ENCODE assay signal across 8 mouse cellular contexts in the genomic region with DNA sequence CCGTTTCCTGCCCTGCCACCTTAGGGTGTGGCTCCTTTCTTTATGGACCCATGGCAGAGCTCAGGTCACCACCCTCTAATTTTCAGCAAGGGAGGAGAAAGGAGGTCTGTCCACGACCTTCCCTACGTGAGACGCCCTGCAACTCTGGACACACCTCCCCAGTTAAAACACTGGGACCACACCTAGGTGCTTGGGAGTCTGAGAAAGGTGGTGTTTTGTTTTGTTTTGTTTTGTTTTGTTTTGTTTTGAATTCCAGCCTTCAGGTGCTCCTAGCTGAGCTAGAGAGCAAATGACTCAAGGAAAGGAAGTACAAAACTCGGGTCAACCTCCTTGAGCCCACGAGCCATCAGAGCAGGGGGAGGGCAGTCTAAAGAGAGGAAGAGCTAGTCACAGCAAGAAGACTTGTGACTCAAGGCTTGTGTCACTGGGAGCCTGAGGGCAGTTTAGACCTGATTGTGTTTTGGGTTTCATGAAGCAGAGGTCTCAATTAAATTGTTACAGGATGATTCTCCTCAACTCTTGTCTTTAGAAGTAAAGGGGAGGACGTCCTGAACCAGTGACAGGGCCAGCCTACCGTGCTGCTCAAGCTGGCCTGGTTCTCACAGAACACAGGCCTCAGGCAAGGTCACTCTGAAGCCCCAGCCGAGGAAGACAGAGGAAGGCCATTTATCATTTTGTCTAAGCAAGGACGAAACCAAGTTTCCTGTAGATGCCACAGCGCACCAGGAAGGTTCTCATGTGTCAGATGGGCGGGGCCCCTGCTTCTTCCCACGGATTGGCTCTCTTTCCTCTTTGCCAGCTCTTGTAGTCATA. TPM values are rescaled to one million over a fixed set of nuclear protein-coding genes. Genes with fewer than 3 reads are reported as not detected.
DNase-seq lines count a peak whose midpoint lies in the region; ATAC-seq and TF ChIP-seq lines count a peak whose summit lies in the region.

No protein-coding gene starts in this region.

- peak overlapping the region; percentile 8; the same call in 1 of the 2 replicates for H3K4me2 ChIP-seq in liver, embryonic 11.5 days
- H3K4me2 ChIP-seq in liver, embryonic 12.5 days, result no peak overlapping the region
- peak overlapping the region; percentile 11 for H3K4me2 ChIP-seq in kidney, embryonic 14.5 days (replicated peaks; ENCODE audit: low read depth, low read length)
- peak overlapping the region; percentile 63 for H3K4me2 ChIP-seq in myocyte (ENCODE audit: low read depth)

- no peak for ATAC-seq in liver, embryonic 11.5 days (replicated peaks; ENCODE audit: low FRiP score)
- no peak for ATAC-seq in liver, embryonic 12.5 days
- peak; percentile 63 for ATAC-seq in kidney, embryonic 14.5 days (ENCODE audit: low FRiP score, low TSS enrichment)
- ATAC-seq in erythroid progenitor cell, adult 5-6 weeks (replicated peaks; ENCODE audit: low FRiP score, poor library complexity, severe bottlenecking), result no peak

- peaks cover 2% of the 10 kb centered on the region; the same call in 1 of the 2 replicates for H3K4me1 ChIP-seq in liver, embryonic 11.5 days (replicated peaks; ENCODE audit: control insufficient read depth, insufficient read depth, low read length)
- peaks cover 10% of the 10 kb centered on the region for H3K4me1 ChIP-seq in liver, embryonic 12.5 days
- peaks cover 72% of the 10 kb centered on the region for H3K4me1 ChIP-seq in bone marrow macrophage, adult 2 months (ENCODE audit: control insufficient read depth, insufficient read depth, low read length)
- H3K4me1 ChIP-seq in kidney, embryonic 14.5 days (ENCODE audit: control insufficient read depth, insufficient read depth, low read length), result peaks cover 36% of the 10 kb centered on the region

- H3ac ChIP-seq in myocyte (ENCODE audit: control insufficient read depth, insufficient read length), result no peak overlapping the region

- no peaks in the 10 kb centered on the region for H3K27me3 ChIP-seq in liver, embryonic 11.5 days (replicated peaks; ENCODE audit: control insufficient read depth, insufficient read depth, low read length)
- H3K27me3 ChIP-seq in liver, embryonic 12.5 days (replicated peaks), result no peaks in the 10 kb centered on the region
- no peaks in the 10 kb centered on the region for H3K27me3 ChIP-seq in kidney, embryonic 14.5 days (ENCODE audit: control insufficient read depth, insufficient read depth, low read length)
- no peaks in the 10 kb centered on the region for H3K27me3 ChIP-seq in myocyte (ENCODE audit: control insufficient read depth, insufficient read depth, insufficient read length)

- no peak for TF ChIP-seq POLR2A in bone marrow macrophage, adult 2 months (IDR thresholded peaks at IDR 0.05; ENCODE audit: borderline replicate concordance, low read depth, low read length)
- TF ChIP-seq POLR2A in myocyte (IDR thresholded peaks at IDR 0.05; ENCODE audit: insufficient read length, low read depth), result no peak

- no peak for TF ChIP-seq CTCF in bone marrow macrophage, adult 2 months (IDR thresholded peaks at IDR 0.05; ENCODE audit: low read depth, low read length)

- 36% methylated on average over 13 of the region's 13 CpGs for WGBS in liver, embryonic 11.5 days
- 26% methylated on average over 13 of the region's 13 CpGs for WGBS in liver, embryonic 12.5 days (ENCODE audit: insufficient replicate concordance)
- WGBS in kidney, embryonic 14.5 days, result 22% methylated on average over 13 of the region's 13 CpGs

- no peak for DNase-seq in liver, embryonic 11.5 days (ENCODE audit: low spot score)
- DNase-seq in cerebellum, postnatal 4 days (ENCODE audit: low spot score in 2 of 2), result no peak
- no peak for DNase-seq in layer of hippocampus, postnatal 25 days (ENCODE audit: extremely low spot score in 1 of 2, low spot score in 1 of 2)

- H3K27ac ChIP-seq in liver, embryonic 11.5 days (ENCODE audit: low read depth, low read length), result no peak overlapping the region
- H3K27ac ChIP-seq in liver, embryonic 12.5 days, result no peak overlapping the region
- peak overlapping the region; percentile 95 for H3K27ac ChIP-seq in bone marrow macrophage, adult 2 months (ENCODE audit: insufficient read depth, low read depth, low read length)
- H3K27ac ChIP-seq in kidney, embryonic 14.5 days (ENCODE audit: low read depth, low read length), result peak overlapping the region; percentile 32; the same call in 1 of the 2 replicates

- H3K79me2 ChIP-seq in myocyte (ENCODE audit: control insufficient read depth, insufficient read depth), result peaks cover 93% of the 10 kb centered on the region

- H3K9me3 ChIP-seq in liver, embryonic 11.5 days (ENCODE audit: control insufficient read depth, low read length), result no peaks in the 10 kb centered on the region
- H3K9me3 ChIP-seq in liver, embryonic 12.5 days (replicated peaks), result no peaks in the 10 kb centered on the region
- H3K9me3 ChIP-seq in kidney, embryonic 14.5 days (ENCODE audit: control insufficient read depth, low read length), result no peaks in the 10 kb centered on the region

- H3K9ac ChIP-seq in liver, embryonic 11.5 days (ENCODE audit: low read depth, low read length), result no peak overlapping the region
- H3K9ac ChIP-seq in liver, embryonic 12.5 days, result no peak overlapping the region
- no peak overlapping the region for H3K9ac ChIP-seq in kidney, embryonic 14.5 days (ENCODE audit: low read depth, low read length)

- H3K4me3 ChIP-seq in liver, embryonic 11.5 days (ENCODE audit: low read depth, low read length), result no peak overlapping the region
- no peak overlapping the region for H3K4me3 ChIP-seq in liver, embryonic 12.5 days
- H3K4me3 ChIP-seq in bone marrow macrophage, adult 2 months (ENCODE audit: insufficient read depth, low read length), result peak overlapping the region; percentile 20; the same call in 1 of the 2 replicates
- no peak overlapping the region for H3K4me3 ChIP-seq in kidney, embryonic 14.5 days (ENCODE audit: low read length)
- no peak overlapping the region for H3K4me3 ChIP-seq in myocyte

- no peaks in the 10 kb centered on the region for H3K36me3 ChIP-seq in liver, embryonic 11.5 days (ENCODE audit: control insufficient read depth, insufficient read depth, low read length)
- no peaks in the 10 kb centered on the region for H3K36me3 ChIP-seq in liver, embryonic 12.5 days
- no peaks in the 10 kb centered on the region for H3K36me3 ChIP-seq in kidney, embryonic 14.5 days (ENCODE audit: control insufficient read depth, insufficient read depth, low read length)
- no peaks in the 10 kb centered on the region for H3K36me3 ChIP-seq in myocyte (ENCODE audit: control insufficient read depth, insufficient read depth)

TF ChIP-seq in myocyte, 11 proteins besides CTCF, POLR2A, EP300 and RAD21:
- no peak for TF ChIP-seq TCF12 (IDR thresholded peaks at IDR 0.05; ENCODE audit: insufficient read depth, poor library complexity, severe bottlenecking)
- no peak for TF ChIP-seq POLR2AphosphoS2 (IDR thresholded peaks at IDR 0.05; ENCODE audit: insufficient read length, low read depth)
- no peak for TF ChIP-seq MAX (IDR thresholded peaks at IDR 0.05; ENCODE audit: low read depth)
- TF ChIP-seq USF1 (IDR thresholded peaks at IDR 0.05; ENCODE audit: low read depth), result no peak
- TF ChIP-seq REST (IDR thresholded peaks at IDR 0.05; ENCODE audit: insufficient read depth, insufficient read length), result no peak
- TF ChIP-seq MYOD1 (IDR thresholded peaks at IDR 0.05; ENCODE audit: control insufficient read depth in 1 of 3, insufficient read length in 2 of 3, low read depth in 2 of 3), result no peak

RNA-seq across cellular contexts. Expression of gene Myo1e, which starts 50.3 kb away (rescaled TPM):
- polyA plus RNA-seq in liver, embryonic 11.5 days (2014; fragmentation: Nextera tagmentation; extraction: Ambion mirVana), result 5.9 and 6.1 TPM in 2 replicates
- 4.0 and 4.2 TPM in 2 replicates for polyA plus RNA-seq in liver, embryonic 12.5 days (2016; fragmentation: Nextera tagmentation; extraction: Ambion mirVana)
- 78.8 and 86.6 TPM in 2 replicates for polyA plus RNA-seq in bone marrow macrophage, adult 2 months (2012; ENCODE audit: insufficient read depth, insufficient read length, missing spikeins)
- 10.6 and 20.6 TPM in 2 replicates for polyA plus RNA-seq in kidney, embryonic 14.5 days (2014; fragmentation: Nextera tagmentation; extraction: Ambion mirVana)
- 26.5 TPM for polyA plus RNA-seq in myocyte (2012; fragmentation: generic; extraction: Trizol)
- total RNA-seq in erythroid progenitor cell, adult 5-6 weeks (2015; ENCODE audit: low replicate concordance), result 2.1 and 4.0 TPM in 2 replicates
- 1.5 and 2.3 TPM in 2 replicates for total RNA-seq in erythroid progenitor cell, adult 5-6 weeks (2017; ENCODE audit: low replicate concordance)
- 1 to 10 TPM; 8.9 TPM for total RNA-seq in layer of hippocampus, postnatal 25 days (2021)

Comparison
In these comparisons a context has a peak if more than half of its experiments do, and no peak if none do; other contexts are left out.
1. H3K27ac ChIP-seq: peak in bone marrow macrophage, adult 2 months (single experiment) and kidney, embryonic 14.5 days (single experiment); none in liver, embryonic 11.5 days (single experiment) and liver, embryonic 12.5 days (single experiment).